Mouse (Mus musculus): ENCODE data around the gene Sema4b.

The Sema4b gene

DNA sequence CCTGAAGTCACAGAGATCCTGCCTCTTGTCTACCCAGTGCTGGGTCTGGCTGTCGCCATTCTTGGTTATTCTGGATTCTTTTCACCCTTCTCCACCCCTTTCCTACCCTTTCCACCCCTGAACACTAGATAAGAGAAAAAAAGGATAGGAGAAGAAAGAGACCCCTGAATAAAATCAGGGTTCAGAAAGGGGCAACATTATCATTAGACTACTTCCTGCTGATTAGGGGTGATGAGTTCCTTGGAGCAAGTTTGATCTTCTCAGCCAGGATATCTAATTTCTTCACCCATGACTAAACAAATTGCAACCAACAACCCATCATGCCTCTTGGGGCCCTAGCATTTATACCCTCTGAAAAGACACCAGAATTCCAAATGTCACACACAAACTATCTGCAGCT lies 81.1 kb downstream of the Sema4b start:
- DNase-seq (ENCODE audit: low read depth, low spot score): no peak

DNA sequence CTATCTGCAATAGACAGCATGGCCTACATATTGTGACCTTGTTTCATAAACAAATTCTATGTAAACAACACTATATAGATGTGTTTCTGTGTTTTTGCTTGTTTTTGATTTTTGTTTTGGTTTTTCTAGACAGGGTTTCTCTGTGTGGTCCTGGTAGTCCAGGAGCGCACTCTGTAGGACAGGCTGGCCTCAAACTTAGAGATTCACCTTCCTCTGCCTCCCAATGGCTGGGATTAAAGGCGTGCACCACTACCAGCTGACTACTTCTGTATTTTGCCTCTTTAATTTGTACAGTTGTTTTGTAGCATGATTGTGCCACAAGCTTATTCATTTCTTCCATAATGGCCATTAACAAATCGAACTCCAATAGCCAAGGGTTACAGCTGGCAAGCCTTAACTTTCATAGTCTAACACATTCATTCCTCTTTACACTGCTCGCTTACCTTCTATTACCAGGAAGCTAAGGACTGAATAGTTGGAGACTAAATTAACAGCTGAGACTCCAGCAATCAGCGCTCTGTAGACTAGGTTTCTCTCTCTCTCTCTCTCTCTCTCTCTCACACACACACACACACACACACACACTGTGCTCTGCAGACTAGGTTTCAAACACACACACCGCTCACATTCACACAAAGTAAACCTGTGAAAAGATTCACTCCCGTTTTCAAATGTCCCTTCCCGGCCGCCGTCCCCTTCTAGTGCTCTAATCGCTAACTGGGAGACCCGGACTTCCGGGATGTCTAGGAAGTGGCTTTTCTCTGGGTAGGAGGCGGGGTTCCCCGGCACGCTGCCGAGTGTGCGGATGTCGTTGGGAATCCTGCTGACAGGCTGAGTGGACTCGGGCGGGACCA lies 82.5 kb downstream of the Sema4b start, which contains the start of gene Vps33b:
Vps33b (plus strand) TSS at position 753 of the 854 bp plus-strand sequence.
- DNase-seq (ENCODE audit: low read depth, low spot score): peak; percentile 91

DNA sequence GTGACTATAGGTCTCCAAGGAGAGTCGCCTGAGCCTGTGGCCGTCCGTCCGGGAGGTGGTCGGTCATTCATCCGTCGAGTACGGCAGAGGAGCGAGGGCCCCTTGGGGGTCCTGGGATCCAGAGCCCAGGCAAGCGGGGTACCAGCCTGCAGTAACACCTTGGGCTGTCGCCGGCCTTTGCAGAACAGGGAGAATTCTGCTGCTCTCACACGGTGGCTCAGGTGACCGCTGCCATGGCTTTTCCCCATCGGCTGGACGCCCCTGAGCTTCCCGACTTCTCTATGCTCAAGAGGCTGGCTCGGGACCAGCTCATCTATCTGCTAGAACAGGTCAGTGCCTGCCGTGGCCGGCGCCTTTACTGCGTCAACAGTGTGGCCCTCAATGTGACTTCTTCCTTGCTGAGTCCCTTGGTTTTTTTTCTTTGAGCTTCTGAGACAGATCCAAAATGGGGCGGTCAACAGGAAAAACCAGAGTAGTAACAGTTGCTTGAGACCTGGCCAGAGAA lies 83.2 kb downstream of the Sema4b start:
- no peak for DNase-seq (ENCODE audit: low read depth, low spot score)

DNA sequence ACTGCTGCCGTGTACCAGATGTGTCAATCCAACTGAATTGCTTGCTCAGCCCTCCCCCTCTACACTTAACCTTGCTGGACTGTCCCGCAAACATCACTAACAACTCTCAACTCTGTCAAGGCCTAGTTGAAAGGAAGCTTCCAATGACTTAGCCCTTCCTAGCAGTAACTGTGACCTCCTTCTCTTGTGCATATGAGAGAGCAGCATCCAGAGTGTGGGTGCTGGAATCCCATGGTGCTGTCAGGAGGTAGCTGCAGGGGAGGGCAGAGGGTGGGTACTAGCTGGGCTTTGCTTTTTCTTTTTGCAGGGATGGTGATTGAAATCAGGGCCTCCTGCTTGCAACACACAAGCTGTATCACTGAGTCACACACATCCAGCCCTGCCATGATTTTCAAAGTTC lies 86.8 kb downstream of the Sema4b start:
- no peak for DNase-seq (ENCODE audit: low read depth, low spot score)

Measured in forelimb bud, embryonic 11.5 days (tissue).